Mouse (Mus musculus) forebrain, embryonic 15.5 days (tissue): ENCODE results near the gene Akap10. TPM values are rescaled to one million over a fixed set of nuclear protein-coding genes. Genes with fewer than 3 reads are reported as not detected.

Experiments
- ATAC-seq: fragments of 200-750 bp; cut with Nextera tagmentation; replicated peaks from 2 replicates; pipeline ENCODE4 v1.8.0; 2017; ENCODE audit warnings: mild to moderate bottlenecking, moderate TSS enrichment, moderate library complexity
- H3K27ac ChIP-seq: fragments of 300-500 bp; sonication (generic); replicated peaks from 2 replicates; pipeline ENCODE4 v1.5.1; 2015; ENCODE audit warnings: mild to moderate bottlenecking, inconsistent platforms
- H3K27me3 ChIP-seq: fragments of 300-500 bp; sonication (generic); 2 replicates; pipeline ENCODE4 v1.6.1; 2015; ENCODE audit warnings: inconsistent platforms
- H3K36me3 ChIP-seq: fragments of 300-500 bp; sonication (generic); 2 replicates; pipeline ENCODE4 v1.6.1; 2015; ENCODE audit warnings: mild to moderate bottlenecking, inconsistent platforms
- H3K4me1 ChIP-seq: fragments of 300-500 bp; sonication (generic); 2 replicates; pipeline ENCODE4 v1.6.1; 2015; ENCODE audit warnings: inconsistent platforms
- H3K4me2 ChIP-seq: fragments of 300-500 bp; sonication (generic); replicated peaks from 2 replicates; pipeline ENCODE4 v1.6.1; 2015; ENCODE audit warnings: mild to moderate bottlenecking, inconsistent platforms
- H3K4me3 ChIP-seq: fragments of 300-500 bp; sonication (generic); 2 replicates; pipeline ENCODE4 v1.5.1; 2015; ENCODE audit warnings: mild to moderate bottlenecking, inconsistent platforms
- H3K9ac ChIP-seq: fragments of 300-500 bp; sonication (generic); replicated peaks from 2 replicates; pipeline ENCODE4 v1.6.1; 2015; ENCODE audit warnings: mild to moderate bottlenecking, inconsistent platforms
- H3K9me3 ChIP-seq: fragments of 300-500 bp; sonication (generic); 2 replicates; pipeline ENCODE4 v1.6.1; 2016; ENCODE audit warnings: inconsistent platforms
- WGBS: fragments of 180-500 bp; shearing (Covaris S2); methylation state at CpG from one replicate; pipeline ENCODE4 v1.1.7; 2015; ENCODE audit warnings: mixed read lengths; 5-methylcytosine and 5-hydroxymethylcytosine counted together
- polyA plus RNA-seq: library from polyadenylated mRNA; unstranded; fragments of >200 nt; fragmentation: Nextera tagmentation; extraction: Ambion mirVana; gene quantifications from 2 replicates; pipeline ENCODE4 v1.2.1, GENCODE M21; 2015

Gene Akap10
- polyA plus RNA-seq, 1 experiment from 2014 or later: 15.8 TPM

DNA sequence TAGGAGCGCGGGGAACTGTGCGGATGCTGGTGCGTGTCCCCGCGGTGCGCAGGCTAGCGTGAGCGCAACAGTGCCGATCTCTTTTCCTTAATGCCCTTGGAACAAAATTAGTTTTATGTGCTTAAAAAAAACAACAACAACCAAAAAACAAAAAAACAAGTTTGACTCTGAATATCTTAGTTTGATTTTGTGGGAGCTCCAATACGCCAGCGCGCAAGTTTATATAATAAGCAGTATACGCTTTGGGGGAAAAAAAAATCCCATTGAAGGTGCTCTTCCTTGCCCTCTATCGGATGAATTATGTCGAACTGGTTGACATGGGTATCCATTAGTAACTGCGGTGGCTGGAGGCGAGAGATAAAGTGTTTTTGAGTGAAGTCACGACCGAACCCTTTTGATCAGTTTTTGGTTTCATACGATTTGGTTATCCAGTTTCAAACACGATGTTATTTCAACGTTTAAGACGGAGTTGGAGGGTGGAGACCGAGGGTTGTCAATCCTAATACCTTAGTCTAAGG is 27.3 kb upstream of the Akap10 start:
- Histone ChIP-seq H3K4me3 (peak overlapping the region; percentile 54), H3K27ac (no peak overlapping the region), H3K9me3 (no peaks in the 10 kb centered on the region), H3K4me1 (no peaks in the 10 kb centered on the region), H3K27me3 (no peaks in the 10 kb centered on the region), H3K4me2 (peak overlapping the region; percentile 97), H3K9ac (peak overlapping the region; percentile 46), H3K36me3 (no peaks in the 10 kb centered on the region)
- ATAC-seq: no peak
- WGBS: 4% methylated on average over 25 of the region's 25 CpGs

DNA sequence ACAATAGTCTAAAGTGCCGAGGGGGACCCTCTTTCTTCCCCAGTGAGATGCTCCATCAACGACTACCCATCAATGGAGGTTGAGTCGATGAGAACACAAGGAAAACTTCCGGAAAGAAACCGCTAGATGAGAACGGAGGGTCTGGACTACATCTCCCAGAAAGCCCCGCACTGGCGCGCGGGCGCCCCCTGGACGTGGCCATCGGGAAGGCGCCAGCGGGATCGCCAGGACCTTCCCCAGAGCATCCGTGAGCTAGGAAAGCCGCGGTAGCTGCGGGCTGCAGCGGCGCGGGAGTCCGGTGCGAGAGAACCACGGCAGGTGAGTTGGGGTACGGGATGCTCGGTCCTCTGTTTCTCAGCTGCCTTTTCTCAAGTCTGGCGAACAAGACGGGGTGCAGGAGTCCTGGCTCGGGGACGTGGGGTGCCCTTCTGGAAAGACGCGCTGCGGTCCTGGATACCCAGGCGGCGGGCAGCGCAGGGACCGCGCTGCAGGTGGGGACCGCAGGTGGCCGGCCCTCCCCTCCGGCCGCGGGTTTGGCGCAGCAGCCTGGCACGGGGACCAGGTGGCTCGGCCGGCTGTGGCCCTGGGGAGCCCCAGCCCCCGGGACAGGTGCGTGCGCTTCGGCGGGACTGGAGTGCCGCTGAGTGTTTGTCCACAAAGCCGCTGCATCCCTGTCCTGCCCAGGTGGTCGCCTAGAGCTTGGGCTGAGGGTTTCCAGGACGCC is 26.7 kb upstream of the Akap10 start, which contains the start of gene Specc1:
Specc1 (plus strand) TSS at position 192 of the 724 bp plus-strand sequence.
- no peaks in the 10 kb centered on the region for H3K27me3 ChIP-seq
- peak within 1 kb of the TSS; percentile 97 for H3K4me2 ChIP-seq
- ATAC-seq: peak; percentile 93
- under 1% methylated on average over 50 of the region's 58 CpGs for WGBS
- H3K4me3 ChIP-seq: peak within 1 kb of the TSS; percentile 54
- H3K27ac ChIP-seq: no peak within 1 kb of the TSS
- H3K36me3 ChIP-seq: no peaks in the 10 kb centered on the region
- H3K9me3 ChIP-seq: no peaks in the 10 kb centered on the region
- H3K9ac ChIP-seq: peak within 1 kb of the TSS; percentile 46
- no peaks in the 10 kb centered on the region for H3K4me1 ChIP-seq

- WGBS: 85% methylated on average over 6 of the region's 6 CpGs
- no peaks in the 10 kb centered on the region for H3K9me3 ChIP-seq
- H3K4me2 ChIP-seq: no peak overlapping the region
- H3K4me3 ChIP-seq: no peak overlapping the region
- H3K36me3 ChIP-seq: no peaks in the 10 kb centered on the region
- H3K27ac ChIP-seq: no peak overlapping the region
- ATAC-seq: no peak
- no peaks in the 10 kb centered on the region for H3K27me3 ChIP-seq
- no peak overlapping the region for H3K9ac ChIP-seq
- H3K4me1 ChIP-seq: no peaks in the 10 kb centered on the region
These were observed 25.9 kb upstream of the Akap10 start for GRCm38 (mm10) chr11:61955951-61956350.

DNA sequence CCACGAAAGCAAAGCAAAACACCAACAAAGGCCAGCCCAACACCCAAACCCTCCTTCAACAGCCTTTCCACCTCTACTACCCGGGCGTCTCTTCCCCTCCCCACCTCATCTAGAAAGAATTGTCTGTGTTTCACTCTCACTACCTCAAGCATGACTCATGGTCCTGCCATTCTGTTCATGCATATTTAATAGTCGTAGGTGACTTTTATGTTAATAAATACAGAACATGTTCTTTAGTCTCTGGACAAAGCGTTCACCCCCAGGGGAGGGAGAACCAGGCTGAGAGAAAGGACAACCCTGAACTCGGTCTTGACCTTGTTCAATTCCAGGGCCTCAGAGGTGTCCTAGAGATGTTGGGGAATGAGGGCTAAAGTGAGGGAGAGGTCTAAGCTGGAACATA is 25.1 kb upstream of the Akap10 start:
- H3K36me3 ChIP-seq: no peaks in the 10 kb centered on the region
- 76% methylated on average over 6 of the region's 6 CpGs for WGBS
- no peaks in the 10 kb centered on the region for H3K4me1 ChIP-seq
- H3K27me3 ChIP-seq: no peaks in the 10 kb centered on the region
- no peak overlapping the region for H3K9ac ChIP-seq
- no peak for ATAC-seq
- no peak overlapping the region for H3K4me2 ChIP-seq
- H3K9me3 ChIP-seq: no peaks in the 10 kb centered on the region
- no peak overlapping the region for H3K4me3 ChIP-seq
- H3K27ac ChIP-seq: no peak overlapping the region

DNA sequence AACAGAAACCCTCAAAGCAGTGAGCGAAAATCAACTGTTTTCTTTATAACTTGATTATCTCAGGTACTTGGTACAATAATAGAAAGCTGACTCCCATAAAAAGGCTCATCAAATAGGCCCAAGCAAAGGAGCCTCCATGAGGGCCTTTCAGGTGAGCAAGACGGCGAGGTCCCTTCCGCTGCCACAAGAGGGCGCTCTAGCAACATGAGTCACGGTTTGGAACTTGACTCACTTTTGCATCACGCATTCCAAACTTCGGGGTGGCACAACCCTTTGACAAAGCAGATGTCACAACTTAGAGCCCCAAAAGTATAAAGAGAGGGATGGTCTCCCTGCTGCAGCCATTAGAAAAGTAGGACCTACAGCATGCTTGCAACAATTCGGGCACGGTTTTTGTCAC is 20.6 kb upstream of the Akap10 start:
- H3K4me2 ChIP-seq: no peak overlapping the region
- H3K27ac ChIP-seq: no peak overlapping the region
- WGBS: 16% methylated on average over 10 of the region's 10 CpGs
- H3K9me3 ChIP-seq: no peaks in the 10 kb centered on the region
- no peak for ATAC-seq
- no peak overlapping the region for H3K4me3 ChIP-seq
- no peaks in the 10 kb centered on the region for H3K36me3 ChIP-seq
- no peaks in the 10 kb centered on the region for H3K4me1 ChIP-seq
- no peak overlapping the region for H3K9ac ChIP-seq
- H3K27me3 ChIP-seq: no peaks in the 10 kb centered on the region

GRCm38 (mm10) chr11:61949315-61949714 is 19.3 kb upstream of the Akap10 start:
- H3K4me1 ChIP-seq: no peaks in the 10 kb centered on the region
- no peak overlapping the region for H3K9ac ChIP-seq
- WGBS: 3% methylated on average over 3 of the region's 3 CpGs
- H3K9me3 ChIP-seq: no peaks in the 10 kb centered on the region
- H3K27ac ChIP-seq: no peak overlapping the region
- no peak overlapping the region for H3K4me3 ChIP-seq
- H3K36me3 ChIP-seq: no peaks in the 10 kb centered on the region
- no peak overlapping the region for H3K4me2 ChIP-seq
- no peak for ATAC-seq
- no peaks in the 10 kb centered on the region for H3K27me3 ChIP-seq

DNA sequence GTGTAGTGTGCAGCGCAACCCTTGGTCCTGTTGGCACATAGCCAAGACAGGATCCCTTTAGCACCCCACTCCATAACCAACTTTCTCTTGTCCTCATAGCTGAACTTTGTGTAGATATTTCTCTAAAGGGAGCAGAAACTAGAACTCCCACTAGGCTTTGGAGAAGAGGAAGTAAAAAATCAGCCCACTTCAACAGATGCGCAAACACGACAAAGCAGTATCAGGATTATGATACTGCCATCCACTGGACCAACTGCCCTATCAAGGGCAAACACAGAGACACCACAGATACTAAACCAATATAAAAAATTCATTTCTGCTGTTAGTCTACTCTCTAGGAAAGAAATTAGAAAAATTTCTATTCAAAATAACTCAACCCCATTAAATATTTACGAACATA is 16.6 kb upstream of the Akap10 start:
- 97% methylated on average over 4 of the region's 4 CpGs for WGBS
- ATAC-seq: no peak
- no peak overlapping the region for H3K4me2 ChIP-seq
- no peaks in the 10 kb centered on the region for H3K27me3 ChIP-seq
- no peaks in the 10 kb centered on the region for H3K4me1 ChIP-seq
- H3K9me3 ChIP-seq: no peaks in the 10 kb centered on the region
- H3K4me3 ChIP-seq: no peak overlapping the region
- H3K27ac ChIP-seq: no peak overlapping the region
- H3K36me3 ChIP-seq: no peaks in the 10 kb centered on the region
- H3K9ac ChIP-seq: no peak overlapping the region

GRCm38 (mm10) chr11:61944417-61944816 is 14.4 kb upstream of the Akap10 start:
- no peak for ATAC-seq
- no peaks in the 10 kb centered on the region for H3K9me3 ChIP-seq
- H3K27me3 ChIP-seq: no peaks in the 10 kb centered on the region
- H3K4me1 ChIP-seq: no peaks in the 10 kb centered on the region
- no peak overlapping the region for H3K27ac ChIP-seq
- no peak overlapping the region for H3K9ac ChIP-seq
- no peaks in the 10 kb centered on the region for H3K36me3 ChIP-seq
- H3K4me3 ChIP-seq: no peak overlapping the region
- H3K4me2 ChIP-seq: no peak overlapping the region
- 88% methylated on average over 9 of the region's 9 CpGs for WGBS

DNA sequence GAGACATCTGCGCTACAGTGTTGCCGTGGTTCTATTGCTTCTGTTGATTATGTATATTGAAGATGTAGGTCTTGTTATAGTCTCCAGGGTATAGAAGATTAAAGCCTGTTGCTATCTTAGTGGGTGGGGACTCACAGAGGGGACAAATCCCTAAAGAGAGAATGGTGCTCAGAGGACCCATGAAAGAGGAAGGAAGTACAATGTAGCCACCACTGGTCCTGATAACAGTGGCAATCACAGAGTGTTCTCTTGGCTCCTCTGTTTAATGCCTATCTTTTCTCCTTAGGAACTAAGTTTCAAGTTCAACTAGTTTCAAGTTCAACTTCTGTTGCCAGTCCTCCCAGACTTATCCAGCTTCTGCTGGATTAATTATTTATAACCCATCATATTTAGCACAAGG is 12.9 kb upstream of the Akap10 start:
- 85% methylated on average over 2 of the region's 2 CpGs for WGBS
- no peak overlapping the region for H3K4me3 ChIP-seq
- H3K4me1 ChIP-seq: no peaks in the 10 kb centered on the region
- no peaks in the 10 kb centered on the region for H3K36me3 ChIP-seq
- no peak overlapping the region for H3K27ac ChIP-seq
- ATAC-seq: no peak
- H3K4me2 ChIP-seq: no peak overlapping the region
- no peaks in the 10 kb centered on the region for H3K27me3 ChIP-seq
- no peak overlapping the region for H3K9ac ChIP-seq
- no peaks in the 10 kb centered on the region for H3K9me3 ChIP-seq

- H3K4me1 ChIP-seq: no peaks in the 10 kb centered on the region
- H3K27me3 ChIP-seq: no peaks in the 10 kb centered on the region
- no peak for ATAC-seq
- WGBS: 98% methylated on average over 1 of the region's 1 CpGs
- H3K27ac ChIP-seq: no peak overlapping the region
- H3K4me2 ChIP-seq: no peak overlapping the region
- no peak overlapping the region for H3K9ac ChIP-seq
- H3K4me3 ChIP-seq: no peak overlapping the region
- no peaks in the 10 kb centered on the region for H3K9me3 ChIP-seq
- H3K36me3 ChIP-seq: no peaks in the 10 kb centered on the region
These were observed 7.7 kb upstream of the Akap10 start for GRCm38 (mm10) chr11:61937761-61938160.

DNA sequence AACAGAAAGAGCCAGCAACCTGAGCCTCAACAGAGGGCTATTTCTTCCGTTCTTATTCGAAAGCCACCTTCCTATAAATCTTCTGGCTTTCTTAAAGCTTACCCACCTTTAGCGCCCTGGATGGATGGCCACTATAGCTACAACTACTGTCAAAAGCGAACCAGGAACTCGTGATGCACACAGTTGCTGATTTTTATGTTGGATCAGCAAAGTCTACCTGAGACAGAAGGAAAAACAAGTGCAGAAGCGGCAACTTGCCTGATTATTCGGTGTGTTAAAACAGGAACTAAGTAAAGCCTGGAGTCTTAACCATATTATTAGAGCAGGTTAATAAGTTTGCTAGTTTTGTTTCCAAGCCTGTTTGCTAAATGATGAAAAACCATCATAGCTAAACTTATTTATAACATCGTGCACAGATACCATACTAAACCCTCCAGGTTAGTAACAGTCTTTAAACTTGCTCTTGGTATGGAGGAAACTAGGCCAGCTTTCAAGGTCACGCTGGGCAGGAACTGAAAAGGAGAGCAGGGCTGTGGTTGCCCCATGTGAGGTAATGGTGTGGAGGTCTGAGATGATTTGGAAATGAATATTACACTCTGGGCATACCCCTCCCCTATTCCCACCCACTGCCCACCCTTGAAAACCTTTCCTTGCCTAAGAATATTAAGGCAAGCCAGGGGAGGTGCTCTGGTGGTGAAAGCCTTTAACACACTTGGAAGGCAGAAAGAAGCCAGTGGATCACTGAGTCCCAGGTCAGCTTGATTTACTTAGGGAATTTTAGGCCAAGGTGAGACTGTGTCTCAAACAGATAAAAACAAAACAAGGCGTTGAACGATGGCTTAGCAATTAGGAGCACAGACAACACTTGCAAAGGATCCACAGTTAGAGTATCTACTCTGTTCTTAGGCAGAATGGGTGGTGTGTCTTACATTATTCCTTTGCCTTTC is 861 bp upstream of the Akap10 start:
- Histone ChIP-seq H3K36me3 (no peaks in the 10 kb centered on the region), H3K9ac (peak overlapping the region; percentile 85), H3K27ac (peak overlapping the region; percentile 97), H3K4me3 (peak overlapping the region; percentile 89), H3K4me2 (peak overlapping the region; percentile 61), H3K9me3 (no peaks in the 10 kb centered on the region), H3K4me1 (peaks cover 22% of the 10 kb centered on the region), H3K27me3 (no peaks in the 10 kb centered on the region)
- WGBS: 22% methylated on average over 11 of the region's 11 CpGs
- ATAC-seq: 0 out of 2 replicates have a peak, but pooled peaks have one; percentile 33
